Mouse (Mus musculus): ENCODE results near the gene Palld.

Palld gene

DNA sequence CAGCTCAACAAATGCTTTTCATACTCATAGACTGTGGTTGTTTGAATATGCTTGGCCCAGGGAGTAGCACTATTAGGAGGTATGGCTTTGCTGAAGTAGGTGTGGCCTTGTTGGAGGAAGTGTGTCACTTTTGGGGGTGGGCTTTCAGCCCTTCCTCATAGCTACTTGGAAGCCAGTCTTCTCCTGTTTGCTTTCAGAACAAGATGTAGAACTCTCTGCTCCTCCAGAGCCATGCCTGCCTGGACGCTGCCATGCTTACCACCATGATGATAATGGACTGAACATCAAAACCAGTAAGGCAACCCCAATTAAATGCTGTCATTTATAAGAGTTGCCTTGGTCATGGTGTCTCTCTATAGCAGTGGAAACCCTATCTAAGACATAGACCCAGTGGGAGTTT is 217.2 kb downstream of the Palld start:
- no peak for DNase-seq (ENCODE audit: low spot score in 2 of 2)

DNA sequence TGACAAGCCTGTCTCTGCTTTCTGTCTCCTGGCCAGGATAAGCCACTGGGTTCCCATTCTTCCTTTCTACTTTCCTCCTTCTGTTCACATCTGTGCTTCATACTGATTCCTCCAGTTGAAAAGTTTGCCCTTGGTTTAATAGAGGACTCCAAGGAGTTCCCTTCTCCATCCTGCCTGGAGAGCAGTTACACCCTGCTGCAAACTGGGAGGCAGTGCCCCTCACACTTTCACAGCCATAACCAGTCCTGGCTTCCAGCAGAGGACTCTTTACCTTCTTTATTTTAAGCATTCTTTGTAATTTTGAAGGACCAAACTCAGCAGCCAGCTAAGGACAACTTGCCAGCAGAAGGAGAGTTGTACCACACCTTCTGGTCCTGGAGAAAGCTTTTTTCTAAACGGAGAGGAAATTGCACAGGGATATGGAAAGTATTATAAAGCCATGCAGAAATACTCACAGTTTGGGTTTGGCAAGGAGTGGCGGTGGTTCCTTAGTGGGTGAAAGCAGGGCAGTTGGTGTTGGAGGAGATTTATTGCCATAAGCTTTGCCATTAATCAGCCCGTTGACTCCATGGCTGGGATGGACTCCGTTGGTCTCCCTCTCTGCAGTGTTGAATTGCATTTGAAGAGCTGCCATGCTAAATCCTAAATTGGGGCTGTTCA is 218.1 kb downstream of the Palld start:
- DNase-seq (ENCODE audit: low spot score in 2 of 2): no peak

DNA sequence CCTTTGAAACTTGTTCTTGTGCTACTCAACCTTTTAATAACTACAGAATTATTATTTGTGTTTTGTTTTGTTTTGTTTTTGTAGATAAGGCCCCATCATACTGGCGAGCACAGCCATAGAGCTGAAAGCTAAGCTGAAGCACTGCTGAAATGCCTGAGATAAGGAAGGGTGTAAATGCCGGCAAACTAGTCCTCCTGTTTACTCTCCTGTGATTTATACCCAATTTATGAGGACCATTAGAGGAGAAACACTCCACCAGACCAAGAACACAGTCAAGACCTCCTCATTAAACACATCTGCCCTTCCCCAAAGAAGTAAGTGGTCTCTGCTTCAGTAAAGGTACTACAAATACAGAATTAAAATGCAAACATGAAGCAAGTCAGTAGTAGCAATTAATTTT is 219.6 kb downstream of the Palld start:
- no peak for DNase-seq (ENCODE audit: low spot score in 2 of 2)

DNA sequence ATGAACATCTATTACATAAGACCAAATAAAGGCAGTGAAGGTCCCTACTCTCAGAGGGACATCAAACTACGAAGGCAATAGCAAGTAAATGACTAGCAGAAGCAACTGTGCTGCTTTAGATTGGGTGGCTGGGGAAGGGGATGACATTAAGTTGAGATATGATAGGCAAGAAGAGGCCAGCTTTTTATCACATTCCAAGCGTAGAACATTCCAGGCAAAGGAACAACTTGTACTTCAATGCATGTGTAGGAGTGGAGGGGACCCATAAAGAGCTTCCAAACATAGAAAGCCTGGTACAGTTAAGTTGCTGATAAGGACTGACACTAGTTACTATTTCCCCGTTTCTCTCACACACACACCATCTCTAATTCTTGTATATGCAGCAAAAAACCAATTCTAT is 221.3 kb downstream of the Palld start:
- no peak for DNase-seq (ENCODE audit: low spot score in 2 of 2)

DNA sequence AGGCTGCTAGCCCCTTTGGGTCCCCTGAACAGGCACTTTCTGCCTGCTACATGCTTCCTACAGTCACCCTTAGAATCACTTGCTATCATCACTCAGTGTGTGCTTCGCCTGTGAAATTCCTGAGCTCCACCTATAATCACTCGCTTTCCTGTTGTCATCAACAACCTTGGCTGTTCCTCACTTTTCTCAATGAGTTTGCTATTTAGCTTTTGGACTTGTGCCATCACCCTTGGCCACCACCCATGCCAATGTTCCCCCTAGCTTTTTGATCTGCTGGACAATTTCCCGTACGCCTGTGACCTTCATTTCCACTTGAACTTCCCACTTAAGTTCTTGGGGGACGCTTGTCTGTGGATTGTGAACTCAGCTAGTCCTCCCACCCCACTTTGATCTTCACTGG is 225.3 kb downstream of the Palld start:
- DNase-seq (ENCODE audit: low spot score in 2 of 2): no peak

DNA sequence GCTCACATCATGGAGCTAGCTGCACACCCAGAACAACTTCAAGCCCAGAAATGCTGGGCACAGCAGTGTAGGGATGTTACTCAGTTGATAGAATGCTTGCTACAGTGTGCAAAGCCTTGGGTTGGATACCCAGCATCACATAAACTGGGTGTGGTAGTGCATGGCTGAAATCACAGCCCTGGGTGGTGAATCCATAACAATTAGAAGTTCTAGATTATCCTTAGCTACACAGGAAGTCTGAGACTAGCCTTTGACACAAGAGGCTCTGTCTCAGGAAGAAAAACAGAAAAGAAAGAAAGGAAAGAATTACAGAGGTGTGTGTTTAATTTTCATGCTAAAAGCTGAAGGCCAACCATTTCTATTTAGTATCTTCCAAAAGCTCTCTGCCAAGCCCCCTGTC is 231.3 kb downstream of the Palld start:
- no peak for DNase-seq (ENCODE audit: low spot score in 2 of 2)

DNA sequence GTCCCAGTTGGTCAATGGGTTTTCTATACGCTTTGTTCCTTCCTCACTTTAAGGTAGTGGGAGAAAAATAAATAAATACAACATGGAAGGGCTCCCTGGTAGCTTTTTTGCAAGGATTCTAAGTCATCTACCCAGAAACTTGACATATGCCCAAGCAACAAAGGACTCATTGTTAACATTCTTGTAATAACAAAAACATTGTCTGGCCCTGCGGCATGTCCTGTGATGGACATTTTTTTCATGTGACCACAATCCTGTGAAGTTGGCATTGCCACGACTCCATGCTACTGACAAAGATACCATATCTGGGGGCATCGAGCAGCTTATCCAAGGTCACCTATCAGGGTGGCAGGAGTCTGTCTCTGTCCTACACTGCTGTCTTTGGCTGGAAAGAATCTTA is 232.1 kb downstream of the Palld start:
- DNase-seq (ENCODE audit: low spot score in 2 of 2): no peak

DNA sequence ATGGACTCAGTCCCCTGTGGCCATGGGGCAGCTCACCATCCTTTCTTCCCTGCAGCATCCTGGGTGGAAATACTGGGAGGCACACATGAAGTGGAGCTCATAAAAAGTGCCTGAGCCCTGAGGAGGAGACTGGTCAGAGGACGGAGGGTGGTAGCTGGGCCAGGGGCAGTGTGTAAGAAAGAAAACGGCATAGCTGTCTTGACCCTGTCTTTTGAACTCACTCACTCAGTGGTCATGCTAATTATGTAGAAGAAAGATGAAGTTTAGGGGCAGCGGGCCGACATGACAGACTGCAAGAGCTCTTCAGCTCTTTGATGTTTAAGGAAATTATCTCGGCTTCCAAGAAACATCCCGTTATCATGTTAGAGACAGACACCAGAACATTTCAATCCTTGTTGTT is 235.6 kb downstream of the Palld start:
- no peak for DNase-seq (ENCODE audit: low spot score in 2 of 2)

DNA sequence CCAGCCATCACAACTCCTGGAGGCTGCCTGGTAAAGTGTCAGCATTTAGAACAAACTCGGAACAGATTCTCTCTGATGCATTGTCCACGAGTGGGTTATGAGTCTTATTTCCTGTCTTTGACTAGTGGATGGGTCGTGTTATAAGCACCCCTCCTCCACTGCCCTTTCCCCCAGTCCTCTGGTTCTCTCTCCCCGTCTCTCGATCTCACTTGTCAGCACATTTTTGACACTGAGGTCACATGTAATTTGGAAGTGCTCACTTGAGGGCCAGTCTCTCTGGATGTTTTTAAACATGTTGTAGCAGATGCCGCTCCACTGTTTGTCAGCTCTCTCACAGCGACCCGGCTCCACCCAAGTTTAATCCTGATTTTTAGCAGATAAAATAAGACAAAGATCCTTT is 237.5 kb downstream of the Palld start:
- DNase-seq (ENCODE audit: low spot score in 2 of 2): no peak

DNA sequence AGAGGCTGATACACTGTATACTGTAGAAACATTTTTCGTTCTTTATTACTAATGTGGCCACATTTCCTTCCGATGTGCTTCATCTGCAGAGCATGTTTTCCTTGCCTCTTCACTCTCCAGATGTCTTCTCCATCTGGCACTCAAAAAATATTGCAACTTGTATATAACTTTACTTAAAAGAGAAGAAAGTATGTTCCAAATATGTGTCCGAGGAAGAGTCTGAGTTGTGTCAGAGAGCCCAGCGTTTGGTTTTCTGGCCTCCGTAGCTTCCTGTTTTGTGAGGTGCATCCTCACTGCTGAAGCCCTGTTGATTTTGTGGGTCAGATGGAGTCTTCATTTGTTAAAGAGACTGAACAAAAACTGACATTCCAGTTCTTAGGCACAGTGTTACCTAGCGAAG is 238.3 kb downstream of the Palld start:
- DNase-seq (ENCODE audit: low spot score in 2 of 2): no peak

DNA sequence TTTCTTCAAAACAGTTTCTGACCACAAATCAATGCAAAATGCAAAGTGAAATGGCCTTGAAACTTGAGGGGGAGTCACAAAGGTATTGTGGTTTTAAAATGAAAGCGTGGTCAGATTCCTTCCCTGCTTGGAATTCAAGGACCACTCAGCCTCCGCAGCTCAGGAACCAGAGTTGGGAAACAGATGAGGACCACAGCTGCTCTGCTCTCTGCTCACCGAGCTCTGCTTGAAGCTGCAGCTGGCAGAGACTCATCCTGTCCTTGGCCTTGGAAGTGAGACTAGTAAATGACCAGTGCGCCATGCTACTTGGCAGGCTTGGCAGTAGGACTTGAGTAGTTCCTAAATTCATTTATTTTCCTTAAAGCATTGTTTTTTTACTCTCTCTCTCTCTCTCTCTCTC is 239.7 kb downstream of the Palld start:
- no peak for DNase-seq (ENCODE audit: low spot score in 2 of 2)

DNA sequence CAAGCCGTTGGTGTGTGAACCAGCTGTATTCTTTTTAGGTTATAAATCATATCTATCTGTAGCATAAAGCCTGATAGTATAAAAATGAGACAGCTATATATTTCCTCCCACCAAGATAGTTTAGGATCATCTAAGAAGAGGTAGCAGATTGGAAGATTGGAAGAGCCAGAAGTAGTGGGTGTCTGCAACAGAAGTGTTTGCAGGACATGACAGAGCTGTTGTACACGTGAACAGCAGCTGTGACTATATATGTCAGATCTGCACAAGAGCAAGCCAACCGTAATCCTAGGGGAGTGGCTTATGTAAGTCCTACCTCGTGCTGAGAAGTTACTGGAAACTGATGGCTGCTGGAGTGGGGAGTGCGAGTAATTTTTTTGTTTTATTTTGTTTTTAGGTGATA is 240.9 kb downstream of the Palld start:
- no peak for DNase-seq (ENCODE audit: low spot score in 2 of 2)

DNA sequence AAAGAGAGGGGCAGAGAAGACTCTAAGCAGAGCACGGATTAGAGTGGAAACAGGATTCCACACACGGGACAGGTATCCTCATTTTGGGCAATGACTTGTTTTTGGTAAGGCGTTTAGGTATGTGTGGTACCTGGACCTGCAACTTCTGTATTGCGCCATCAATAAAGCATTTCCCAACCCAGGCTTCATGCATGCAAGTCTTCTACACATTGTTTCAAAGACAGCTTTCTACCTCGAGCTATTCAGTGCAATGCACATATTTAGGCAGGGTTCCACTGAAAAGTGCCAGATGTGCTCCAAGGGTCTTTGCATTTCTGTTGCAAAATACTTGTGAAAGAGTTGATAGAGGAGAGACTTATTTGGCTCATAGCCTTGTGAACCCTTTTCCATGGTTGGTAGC is 241.5 kb downstream of the Palld start:
- DNase-seq (ENCODE audit: low spot score in 2 of 2): no peak

DNA sequence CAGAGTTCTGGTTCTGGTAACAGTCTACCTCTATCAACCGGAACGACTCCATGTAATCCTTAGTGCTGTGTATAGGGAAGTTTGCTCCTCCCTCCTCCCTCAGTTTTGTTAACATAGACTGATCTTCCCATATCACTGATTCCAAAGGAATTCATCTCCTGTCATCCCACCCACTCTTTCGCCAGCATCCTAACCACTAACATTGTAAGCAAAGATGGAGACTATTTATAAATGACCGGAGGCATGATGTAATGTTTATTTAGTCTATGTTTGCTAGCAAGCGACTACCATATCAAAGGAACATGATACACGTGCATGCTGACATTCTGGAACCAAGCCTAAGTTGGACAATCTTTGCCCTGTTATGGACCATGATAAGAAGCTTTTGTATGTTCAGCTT is 250.5 kb downstream of the Palld start:
- DNase-seq (ENCODE audit: low spot score in 2 of 2): no peak

DNA sequence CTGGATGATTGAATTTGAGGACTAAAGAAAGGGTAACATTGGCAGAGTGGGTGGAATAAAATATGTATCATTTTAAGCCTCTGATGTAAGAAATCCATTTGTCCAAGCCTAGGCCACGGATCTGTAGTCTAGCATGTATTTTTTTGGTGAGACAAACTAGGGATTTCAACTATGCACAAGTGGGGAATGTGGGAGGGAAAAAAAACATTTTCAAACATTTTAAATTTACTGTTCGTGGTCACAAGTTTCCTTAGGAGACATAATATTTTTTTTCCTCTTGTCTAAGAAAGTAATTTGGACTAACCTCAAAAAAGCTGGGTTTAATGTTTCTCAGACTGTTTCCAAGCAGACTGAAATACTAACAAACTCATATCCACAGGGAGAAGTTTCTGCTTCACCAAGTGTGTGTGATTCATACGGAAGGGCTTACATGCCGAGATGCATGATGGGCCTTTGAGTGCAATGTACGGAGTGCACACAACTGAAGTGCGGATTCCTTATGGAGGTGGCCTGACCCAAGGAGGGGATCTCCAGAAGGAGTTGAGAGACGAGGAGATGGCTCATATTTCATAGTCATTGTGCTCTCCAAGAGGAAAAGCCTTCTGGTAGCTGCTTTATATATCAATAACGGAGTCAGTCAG is 256.2 kb downstream of the Palld start:
- no peak for DNase-seq (ENCODE audit: low spot score in 2 of 2)

DNA sequence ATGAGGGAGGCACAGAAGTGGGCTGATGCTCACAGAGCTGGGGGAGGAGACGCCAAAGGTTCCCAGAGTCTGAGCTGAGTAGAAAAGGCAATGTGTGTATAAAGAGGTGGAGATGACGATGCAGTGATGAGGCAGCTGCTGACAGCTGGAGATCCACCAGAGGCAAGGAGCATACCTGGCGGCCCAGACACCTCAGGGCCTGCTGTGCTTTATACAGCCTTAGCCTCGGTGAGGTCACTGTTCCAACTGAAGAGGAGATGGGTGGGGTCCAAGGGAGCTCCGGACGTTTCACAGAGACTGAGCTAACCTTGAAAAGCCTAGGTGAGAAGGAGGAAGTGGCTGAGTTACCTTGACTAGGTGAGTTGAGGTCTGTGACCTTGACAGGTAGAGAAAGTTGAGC is 256.8 kb downstream of the Palld start:
- no peak for DNase-seq (ENCODE audit: low spot score in 2 of 2)

DNA sequence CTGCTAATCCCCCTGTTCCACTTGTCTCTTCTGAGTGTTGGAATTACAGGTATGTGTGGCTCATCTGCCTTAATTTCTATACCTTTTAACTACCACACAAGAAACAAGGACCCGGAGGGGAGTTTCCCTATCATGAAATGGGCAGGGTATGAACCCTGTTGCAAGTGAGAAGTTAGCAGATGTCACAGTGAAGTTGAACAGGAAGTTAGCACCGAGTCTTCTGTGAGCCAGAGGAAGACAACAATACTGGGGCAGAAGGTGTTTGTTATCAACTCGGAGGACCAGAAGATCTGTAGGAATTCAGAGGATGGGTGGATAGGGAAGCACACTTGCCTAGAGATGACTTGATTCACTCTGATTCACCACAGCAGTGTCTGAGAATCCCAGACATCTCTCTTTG is 259.3 kb downstream of the Palld start:
- DNase-seq (ENCODE audit: low spot score in 2 of 2): no peak

DNA sequence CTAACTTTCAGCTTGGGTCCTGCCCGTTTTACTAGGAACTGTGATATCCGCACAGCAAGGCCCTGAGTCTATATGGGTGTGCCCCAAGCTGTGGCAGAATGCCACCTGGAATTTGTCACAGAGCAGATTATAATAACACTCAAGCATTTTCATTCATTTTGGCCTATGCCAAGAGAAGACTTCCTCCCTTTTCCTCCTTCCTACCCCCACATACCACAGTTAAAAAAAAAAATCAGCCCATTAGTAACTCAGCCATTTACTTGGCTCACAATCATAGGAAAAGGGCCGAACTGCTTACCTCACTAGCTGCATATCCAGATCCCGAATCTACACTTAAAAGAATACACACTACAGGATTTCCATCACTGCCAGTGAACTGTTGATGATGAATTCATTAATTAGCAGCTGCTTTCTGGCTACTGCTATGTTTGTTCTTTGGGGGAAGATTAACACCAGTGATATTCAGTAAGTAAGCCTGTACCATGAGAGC is 260.1 kb downstream of the Palld start:
- no peak for DNase-seq (ENCODE audit: low spot score in 2 of 2)

DNA sequence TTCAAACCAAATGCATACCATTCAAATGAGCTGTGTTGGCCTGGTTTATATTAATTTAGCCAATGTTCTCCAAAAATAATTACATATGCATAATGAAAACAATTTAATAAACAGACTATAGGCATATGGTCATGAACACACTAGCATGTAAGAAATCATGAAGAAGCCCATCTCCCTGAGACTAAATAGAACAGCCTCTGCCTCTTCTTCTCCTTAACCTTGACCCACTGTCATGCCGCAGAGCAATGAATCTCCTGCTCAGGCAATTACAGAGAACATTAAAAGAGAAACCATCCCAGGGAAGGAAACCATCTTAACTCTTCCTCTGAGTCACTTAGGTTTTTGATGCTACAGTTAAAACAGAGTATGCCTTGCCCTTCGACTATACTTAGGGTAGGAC is 262.9 kb downstream of the Palld start:
- DNase-seq (ENCODE audit: low spot score in 2 of 2): no peak

DNA sequence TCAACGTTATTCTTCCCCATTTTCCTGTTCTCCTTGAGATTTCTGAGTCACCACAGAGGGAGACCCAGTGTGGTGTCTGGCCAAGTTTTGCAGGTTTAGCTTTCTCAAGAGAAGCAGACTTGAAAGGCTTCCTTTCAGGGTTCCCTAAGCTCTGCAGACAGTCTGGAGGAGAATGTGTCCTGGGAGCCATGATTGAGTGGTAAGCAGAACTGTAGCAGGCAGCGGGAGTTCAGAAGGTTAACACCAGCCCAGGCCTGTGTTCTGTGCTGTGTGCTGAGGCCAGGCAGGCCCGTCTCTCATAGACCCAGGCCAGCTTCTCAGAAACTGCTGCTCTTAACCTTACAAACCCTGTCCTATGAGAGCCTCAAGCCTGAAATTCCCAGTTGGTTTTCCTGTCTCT is 263.5 kb downstream of the Palld start:
- no peak for DNase-seq (ENCODE audit: low spot score in 2 of 2)

DNA sequence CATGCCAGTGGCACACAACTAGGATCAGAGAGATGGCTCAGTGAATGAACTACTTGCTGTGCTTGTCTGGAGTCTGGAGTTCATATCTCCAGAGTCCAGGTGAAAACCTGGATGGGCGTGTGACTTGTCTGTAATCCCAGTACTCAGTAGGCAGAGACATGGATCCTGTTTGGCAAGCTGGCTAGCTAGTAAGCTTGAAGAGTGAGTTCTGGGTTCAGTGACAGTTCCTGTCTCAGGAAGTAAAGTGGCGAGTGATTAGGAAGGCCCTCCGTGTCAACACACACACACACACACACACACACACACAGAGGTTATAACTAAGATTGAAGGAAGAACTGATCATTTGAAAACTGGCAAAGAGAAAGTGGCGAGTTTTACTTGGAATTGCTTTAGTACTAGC is 264.8 kb downstream of the Palld start:
- no peak for DNase-seq (ENCODE audit: low spot score in 2 of 2)

DNA sequence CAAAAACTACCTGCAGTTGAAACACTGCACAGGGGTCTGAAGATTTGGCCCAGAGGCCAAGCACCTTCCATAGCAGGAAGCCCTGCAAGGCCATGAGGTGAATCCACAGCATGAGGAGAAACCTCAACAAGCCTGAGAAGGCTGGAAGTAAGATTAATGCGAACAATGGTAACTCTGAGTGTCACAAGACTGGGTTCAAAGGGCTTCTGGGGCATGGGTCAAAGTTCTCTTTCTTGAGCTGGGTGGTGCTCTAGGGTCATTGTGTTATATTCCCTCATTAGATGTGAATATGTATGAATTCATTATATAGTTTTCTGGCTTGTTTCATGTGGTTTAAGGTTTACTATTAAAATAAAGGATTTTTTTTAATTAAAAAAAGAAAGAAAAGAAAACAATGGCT is 267.7 kb downstream of the Palld start:
- no peak for DNase-seq (ENCODE audit: low spot score in 2 of 2)

DNA sequence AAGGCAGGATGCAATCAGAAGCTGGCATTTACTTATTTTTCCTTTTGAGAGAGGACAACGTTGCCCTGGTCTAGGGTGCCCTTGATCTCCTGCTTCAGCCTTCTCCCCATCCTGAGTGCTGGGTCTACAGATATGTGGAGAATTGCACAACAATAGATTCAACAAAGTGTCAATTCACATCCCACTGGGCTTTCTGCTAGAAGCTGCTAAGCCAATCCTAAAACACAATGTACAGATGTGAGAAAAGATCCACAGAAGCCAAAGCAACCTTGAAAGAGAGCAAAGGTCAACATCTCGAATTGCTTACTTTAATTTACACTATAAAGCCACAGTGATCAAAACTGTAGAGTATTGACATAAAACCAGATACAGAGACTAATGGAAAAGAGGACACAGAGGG is 270.2 kb downstream of the Palld start:
- DNase-seq (ENCODE audit: low spot score in 2 of 2): no peak

DNA sequence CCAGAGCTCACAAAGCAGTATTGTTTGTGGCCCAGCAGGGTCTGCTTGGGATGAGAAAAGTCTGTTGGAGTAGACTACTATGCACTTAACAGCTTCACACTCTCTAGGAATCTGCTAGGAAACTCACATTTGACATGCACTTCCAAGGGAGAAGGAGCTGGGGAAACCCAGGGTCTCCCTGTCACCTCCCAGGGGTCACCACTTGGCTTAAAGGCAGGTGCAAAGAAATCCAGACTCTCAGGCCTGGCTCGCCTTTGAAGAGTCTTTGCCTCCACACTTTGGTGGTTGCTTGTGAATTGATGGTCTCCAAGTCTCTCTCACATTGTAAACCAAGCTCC is 272.9 kb downstream of the Palld start:
- no peak for DNase-seq (ENCODE audit: low spot score in 2 of 2)

All from right cerebral cortex, postnatal 10 days (tissue).